Mouse (Mus musculus) erythroblast, embryonic 14.5 days (primary cell): ENCODE results near the gene Nutf2-ps1.

Experiments used
- GATA1 ChIP-seq: IDR thresholded peaks from 2 replicates; pipeline ENCODE4 v1.6.1; 2012; ENCODE audit warnings: low read length, inconsistent platforms, mixed read lengths
- TAL1 ChIP-seq: IDR thresholded peaks from 3 replicates; pipeline ENCODE4 v1.6.1; 2012; ENCODE audit warnings: low read length, inconsistent platforms, mixed read lengths

DNA sequence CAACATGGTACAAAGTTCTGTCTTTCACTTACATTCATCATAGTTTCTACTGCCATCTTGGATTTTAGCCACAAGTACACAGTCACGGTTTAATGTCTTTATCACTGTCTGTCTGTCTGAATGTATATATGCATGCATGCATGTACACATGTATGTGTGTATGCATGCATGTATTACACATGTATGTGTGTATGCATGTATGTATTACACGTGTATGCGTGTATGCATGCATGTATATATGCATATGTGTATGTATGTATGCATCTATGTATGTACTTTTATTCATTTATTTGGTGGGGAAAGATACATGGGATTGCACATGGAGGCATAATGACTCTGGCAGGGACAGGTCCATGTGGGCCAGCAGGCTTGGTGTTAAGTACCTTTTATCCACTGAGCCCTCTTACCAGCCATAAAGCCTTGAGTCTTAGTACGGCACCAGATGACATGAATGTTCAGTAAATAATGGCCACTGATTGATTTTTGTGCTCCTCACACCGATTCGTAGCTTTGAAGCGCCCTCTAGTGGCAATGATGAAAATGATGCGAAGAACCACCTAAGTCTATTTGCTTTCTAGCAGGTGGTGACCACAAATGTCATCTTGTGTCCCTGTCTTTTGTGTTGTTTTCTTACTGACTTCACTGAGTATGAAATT lies 10.1 kb downstream of the Nutf2-ps1 start:
- TF ChIP-seq GATA1 (no peak), TAL1 (no peak)
